Mouse (Mus musculus): ENCODE measurements around the gene Rraga.

Rraga gene

GRCm38 (mm10) chr4:86575283-86575983, at the start of gene Rraga:
Rraga (plus strand) TSS chr4:86575668.
- peak; percentile 95 to 96 for DNase-seq (ENCODE audit: low spot score in 2 of 2)

- no peak for DNase-seq (ENCODE audit: low spot score in 2 of 2)
Observed at GRCm38 (mm10) chr4:86527162-86528136, 48.0 kb upstream of the Rraga start.

- no peak for DNase-seq (ENCODE audit: low spot score in 2 of 2)
Observed at GRCm38 (mm10) chr4:86529161-86529560, 46.3 kb upstream of the Rraga start.

GRCm38 (mm10) chr4:86533406-86534090, 41.9 kb upstream of the Rraga start:
- no peak for DNase-seq (ENCODE audit: low spot score in 2 of 2)

- no peak for DNase-seq (ENCODE audit: low spot score in 2 of 2)
Observed at GRCm38 (mm10) chr4:86534091-86534481, 41.4 kb upstream of the Rraga start.

- DNase-seq (ENCODE audit: low spot score in 2 of 2): peak in 1 of 2 experiments; percentile 21
Observed at GRCm38 (mm10) chr4:86537972-86538371, 37.5 kb upstream of the Rraga start.

DNA sequence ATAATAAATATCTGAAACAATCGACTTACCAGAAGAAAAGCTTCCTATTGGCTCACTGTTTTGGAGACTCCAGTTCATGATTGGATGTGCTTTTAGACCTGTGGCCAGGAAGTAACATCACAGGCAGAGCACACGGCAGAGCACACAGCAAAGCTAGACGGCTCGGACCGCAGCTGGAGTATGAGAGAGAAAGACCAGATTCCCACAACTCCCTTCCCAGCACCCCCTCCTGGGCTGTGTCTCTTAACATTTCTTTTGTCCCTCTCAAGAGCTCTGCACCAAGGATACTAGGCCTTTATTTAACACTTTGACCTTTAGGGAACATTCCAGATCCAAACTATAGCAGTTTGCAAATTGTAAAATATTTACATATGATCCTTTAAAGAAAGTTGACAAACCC, 36.5 kb upstream of the Rraga start:
- DNase-seq (ENCODE audit: low spot score in 2 of 2): no peak

DNA sequence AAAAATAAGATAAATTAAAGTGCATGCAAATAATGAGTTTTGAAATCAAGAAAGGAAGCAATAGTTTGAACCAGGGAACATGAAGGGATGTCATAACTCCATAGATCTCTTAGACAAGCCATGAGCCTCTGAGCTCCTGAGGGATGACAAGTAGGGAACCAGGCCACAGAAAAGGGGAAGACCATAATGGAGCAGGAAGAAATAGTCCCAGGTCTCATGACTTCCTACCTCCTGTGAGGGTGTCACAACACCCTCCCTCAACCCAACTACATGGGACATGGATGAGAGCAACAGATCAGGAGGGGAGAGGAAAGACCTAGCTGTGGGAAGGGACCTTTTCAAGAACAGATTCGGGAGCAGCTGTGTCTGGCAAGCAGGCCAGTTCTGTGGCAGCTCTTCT, 33.9 kb upstream of the Rraga start:
- DNase-seq (ENCODE audit: low spot score in 2 of 2): no peak

GRCm38 (mm10) chr4:86543999-86544398, 31.5 kb upstream of the Rraga start:
- DNase-seq (ENCODE audit: low spot score in 2 of 2): no peak

DNA sequence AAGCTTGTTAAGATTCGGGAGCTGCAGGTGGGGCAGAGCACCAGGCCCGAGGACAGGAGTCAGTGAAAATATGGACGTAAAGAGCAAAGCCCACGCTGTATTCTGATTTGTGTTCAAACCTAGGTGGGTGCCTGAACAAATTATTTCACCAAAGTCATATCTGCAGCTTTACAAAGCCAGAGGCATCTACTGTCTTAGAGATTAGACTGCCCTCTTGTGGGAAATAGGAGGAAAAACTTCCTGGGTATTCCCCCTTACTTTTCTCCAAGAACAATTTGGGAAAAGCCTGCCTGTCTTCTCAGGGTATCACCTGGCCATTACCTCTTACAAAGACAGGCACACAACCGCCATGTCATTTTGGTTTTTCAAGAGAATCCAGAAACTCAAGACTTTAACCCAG, 29.9 kb upstream of the Rraga start:
- DNase-seq (ENCODE audit: low spot score in 2 of 2): no peak

DNA sequence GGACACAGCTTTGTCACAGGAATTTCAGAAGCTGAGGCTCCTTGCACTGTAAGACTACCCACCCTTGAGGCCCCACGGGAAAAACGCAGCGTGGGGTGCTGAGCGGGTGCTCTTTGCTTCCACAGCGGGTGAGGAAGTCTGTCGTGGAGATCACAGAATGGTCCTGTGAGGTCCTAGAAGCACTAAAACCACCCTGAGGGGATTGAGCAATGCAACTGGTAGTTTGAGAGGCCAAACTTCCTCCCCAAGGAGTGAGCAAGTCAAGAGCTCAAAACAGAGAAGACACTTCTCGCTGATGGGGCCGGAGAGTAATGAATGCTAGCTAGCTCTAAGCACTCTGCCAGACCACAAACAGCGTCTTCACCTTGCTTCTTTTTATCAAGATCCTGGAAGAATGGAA, 27.1 kb upstream of the Rraga start:
- DNase-seq (ENCODE audit: low spot score in 2 of 2): no peak

- DNase-seq (ENCODE audit: low spot score in 2 of 2): peak in 1 of 2 experiments; percentile 14
Observed at GRCm38 (mm10) chr4:86555035-86555707, 20.3 kb upstream of the Rraga start.

DNA sequence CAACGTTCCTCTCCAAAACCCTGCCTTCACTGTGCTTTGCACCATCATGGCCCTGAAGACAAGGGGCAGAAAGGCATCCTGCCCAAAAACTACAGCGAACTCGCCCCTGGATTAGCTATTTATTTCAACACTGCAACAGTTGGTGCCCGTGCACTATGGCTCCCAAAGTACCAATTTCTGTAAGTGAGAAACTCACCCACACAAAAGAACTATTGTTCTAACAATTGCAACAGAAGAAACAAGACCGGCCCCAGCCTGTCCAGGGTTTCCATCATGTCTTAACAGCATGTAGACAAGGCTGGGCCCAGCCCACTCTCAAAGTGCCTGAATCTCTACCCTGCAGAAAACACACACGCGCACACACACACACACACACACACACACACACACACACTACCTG, 18.1 kb upstream of the Rraga start:
- no peak for DNase-seq (ENCODE audit: low spot score in 2 of 2)

DNA sequence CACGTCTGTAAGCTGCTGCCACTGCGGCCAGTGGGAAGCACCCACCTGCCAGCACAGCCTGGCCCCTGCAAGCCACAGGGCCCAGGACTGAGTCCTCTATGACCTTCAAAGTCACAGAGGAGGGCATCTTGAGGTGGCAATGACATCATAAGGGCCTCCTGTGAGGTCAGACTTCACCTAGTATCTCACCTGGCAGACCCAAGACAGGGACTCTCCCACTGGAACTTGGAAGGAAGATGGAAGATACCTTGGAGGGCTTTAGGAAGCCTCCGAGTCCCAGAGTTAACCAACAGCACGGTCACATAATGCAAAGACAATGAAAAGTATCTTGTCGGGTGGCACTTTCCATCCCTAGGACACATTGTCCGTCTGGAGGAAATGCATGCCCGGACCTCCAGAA, 17.2 kb upstream of the Rraga start, which contains the start of gene Saxo1:
TSS of gene Saxo1 (minus strand) at position 101 of the 400 bp plus-strand sequence.
- no peak for DNase-seq (ENCODE audit: low spot score in 2 of 2)

DNA sequence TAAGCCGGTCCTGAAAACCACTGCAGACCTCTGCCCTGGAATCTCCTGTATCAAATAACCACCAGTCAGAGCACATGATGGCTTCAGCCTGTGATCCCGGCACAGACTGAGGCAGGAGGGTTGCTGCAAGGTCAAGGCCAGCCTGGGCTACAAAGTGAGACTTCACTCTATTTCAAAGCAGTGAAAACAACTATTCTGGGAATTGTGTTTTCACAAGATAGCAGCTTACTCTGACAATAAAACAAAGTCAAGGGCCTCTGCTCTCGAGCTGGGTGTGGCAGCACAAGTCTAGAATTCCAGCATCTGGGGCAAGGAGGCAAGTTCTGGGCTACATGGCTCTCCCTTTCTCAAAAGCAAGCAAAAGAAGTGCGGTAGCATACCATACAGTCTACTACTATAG, 16.5 kb upstream of the Rraga start:
- DNase-seq (ENCODE audit: low spot score in 2 of 2): no peak

GRCm38 (mm10) chr4:86561061-86561460, 14.4 kb upstream of the Rraga start:
- no peak for DNase-seq (ENCODE audit: low spot score in 2 of 2)

GRCm38 (mm10) chr4:86574939-86575282, 557 bp upstream of the Rraga start:
- peak; percentile 13 to 27 for DNase-seq (ENCODE audit: low spot score in 2 of 2)

DNA sequence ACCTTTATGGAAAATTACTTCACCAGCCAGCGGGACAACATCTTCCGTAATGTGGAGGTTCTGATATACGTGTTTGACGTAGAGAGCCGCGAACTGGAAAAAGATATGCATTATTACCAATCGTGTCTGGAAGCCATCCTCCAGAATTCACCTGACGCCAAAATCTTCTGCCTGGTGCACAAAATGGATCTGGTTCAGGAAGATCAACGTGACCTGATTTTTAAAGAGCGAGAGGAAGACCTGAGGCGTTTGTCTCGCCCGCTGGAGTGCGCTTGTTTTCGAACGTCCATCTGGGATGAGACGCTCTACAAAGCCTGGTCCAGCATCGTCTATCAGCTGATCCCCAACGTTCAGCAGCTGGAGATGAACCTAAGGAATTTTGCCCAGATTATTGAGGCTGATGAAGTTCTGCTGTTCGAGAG, 663 bp downstream of the Rraga start:
- DNase-seq (ENCODE audit: low spot score in 2 of 2): peak; percentile 44 to 55

- no peak for DNase-seq (ENCODE audit: low spot score in 2 of 2)
Observed at GRCm38 (mm10) chr4:86576630-86577225, 1.3 kb downstream of the Rraga start.

DNA sequence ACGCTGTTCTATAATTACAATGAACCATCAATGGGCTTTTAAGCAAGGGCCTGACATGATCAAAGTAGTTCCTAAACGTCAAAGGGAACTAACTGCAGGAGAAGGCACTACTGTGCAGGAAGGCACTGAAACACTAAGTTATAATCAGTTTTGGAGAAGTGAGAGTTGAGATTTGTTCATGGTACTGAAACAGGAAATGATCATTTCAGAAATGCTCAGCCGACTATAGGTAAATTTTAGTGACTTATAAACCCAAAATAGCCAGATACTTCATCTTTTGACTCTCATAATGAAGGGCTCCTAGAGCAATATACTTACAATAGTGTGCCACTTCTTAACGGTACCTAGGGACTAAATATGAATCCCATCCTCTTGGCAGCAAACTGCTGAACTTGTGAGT, 4.6 kb downstream of the Rraga start:
- no peak for DNase-seq (ENCODE audit: low spot score in 2 of 2)

DNA sequence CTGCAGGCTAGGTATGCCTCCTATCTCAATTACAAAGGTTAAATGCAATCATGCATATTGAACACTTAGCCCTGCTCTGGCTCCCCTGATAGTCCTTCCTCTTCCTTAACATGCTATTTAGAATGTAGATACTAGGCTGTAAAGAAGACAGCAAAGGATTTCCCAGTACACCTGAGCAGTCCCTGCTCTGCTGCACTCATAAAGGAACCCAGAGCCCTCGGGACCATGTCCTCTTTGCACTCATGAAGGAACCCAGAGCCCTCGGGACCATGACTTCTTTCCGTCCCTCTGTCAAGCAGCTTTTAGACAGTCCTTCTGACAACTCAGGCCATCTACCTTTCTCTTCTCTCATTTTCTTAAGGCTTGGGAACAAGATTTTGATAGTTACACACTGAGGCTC, 5.1 kb downstream of the Rraga start:
- DNase-seq (ENCODE audit: low spot score in 2 of 2): no peak
